Mouse (Mus musculus) erythroid progenitor cell, adult 5-6 weeks (primary cell): ENCODE data around the gene Erfe. TPM values are rescaled to one million over a fixed set of nuclear protein-coding genes. Genes with fewer than 3 reads are reported as not detected.

ENCODE experiments used
- ATAC-seq: replicated peaks from 2 replicates; pipeline ENCODE4 v1.8.0; 2016; ENCODE audit warnings: moderate number of reproducible peaks, mild to moderate bottlenecking, moderate TSS enrichment, inconsistent platforms; ENCODE audit not compliant: poor library complexity, low FRiP score, severe bottlenecking
- total RNA-seq, 2 experiments: library from RNA; stranded (forward) in 1 of 2; stranded (reverse) in 1 of 2; fragments of 150-400 nt in 1 of 2; fragments of 186-747, 209-891 nt in 1 of 2; gene quantifications; 2 replicates each; pipeline versions ENCODE4 v1.2.3 to v1.2.4; 2015 to 2017; ENCODE audit warnings: low replicate concordance in 2 of 2

Erfe gene
- total RNA-seq, 2 experiments from 2014 or later, result 3.1 to 5.4 TPM

DNA sequence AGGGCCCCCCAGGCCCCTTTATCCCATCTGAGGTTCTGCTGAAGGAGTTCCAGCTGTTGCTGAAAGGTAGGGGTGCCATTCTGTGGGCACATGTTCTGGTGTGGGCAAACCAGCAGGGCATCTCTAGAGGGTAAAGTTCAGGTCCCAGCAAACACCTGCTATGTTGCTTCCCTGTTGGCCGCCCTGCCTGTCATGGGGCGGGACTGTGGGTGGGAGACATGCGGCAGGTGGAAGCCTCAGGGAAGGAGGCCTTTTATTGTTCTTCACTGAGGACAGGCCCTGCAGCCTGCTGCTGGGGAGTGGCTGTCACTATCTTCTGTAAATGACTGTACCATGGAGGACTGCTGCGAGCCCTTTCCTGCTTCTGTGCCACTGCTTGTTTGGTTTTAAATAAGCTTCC, 3.2 kb downstream of the Erfe start:
- no peak for ATAC-seq

DNA sequence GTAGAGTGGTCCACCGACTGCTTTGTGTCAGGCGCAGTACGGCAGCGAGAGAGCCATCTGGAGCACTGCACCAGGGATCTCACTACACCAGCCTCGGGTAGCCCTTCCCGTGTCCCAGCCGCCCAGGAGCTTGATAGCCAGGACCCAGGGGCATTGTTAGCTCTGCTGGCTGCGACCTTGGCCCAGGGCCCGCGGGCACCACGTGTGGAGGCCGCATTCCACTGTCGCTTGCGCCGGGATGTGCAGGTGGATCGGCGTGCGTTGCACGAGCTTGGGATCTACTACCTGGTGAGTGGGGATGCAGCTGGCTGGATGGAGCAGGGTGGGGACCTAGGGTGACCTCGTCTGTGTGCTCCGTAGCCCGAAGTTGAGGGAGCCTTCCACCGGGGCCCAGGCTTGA, 3.8 kb downstream of the Erfe start:
- no peak for ATAC-seq

DNA sequence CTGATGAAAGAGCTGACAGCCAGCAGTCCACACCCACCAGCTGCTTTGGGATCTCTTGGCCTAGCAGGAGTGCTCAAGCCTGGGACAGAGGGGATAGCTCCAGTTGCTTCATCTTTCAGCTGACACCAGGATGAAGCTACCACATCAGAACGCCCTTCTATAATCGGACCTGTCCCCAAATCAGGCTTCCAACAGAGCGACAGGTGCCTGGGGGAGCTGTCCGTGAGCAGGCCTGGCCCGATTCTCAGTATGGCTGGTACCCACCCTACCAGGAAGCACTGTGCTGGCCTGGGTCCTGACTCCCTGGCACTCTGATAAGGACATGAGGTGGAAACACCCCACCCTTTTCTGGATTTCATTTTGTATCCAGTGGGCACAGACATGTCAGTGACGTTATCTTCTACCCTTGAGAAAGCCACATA, 7.2 kb downstream of the Erfe start:
- ATAC-seq, result peak; percentile 75

DNA sequence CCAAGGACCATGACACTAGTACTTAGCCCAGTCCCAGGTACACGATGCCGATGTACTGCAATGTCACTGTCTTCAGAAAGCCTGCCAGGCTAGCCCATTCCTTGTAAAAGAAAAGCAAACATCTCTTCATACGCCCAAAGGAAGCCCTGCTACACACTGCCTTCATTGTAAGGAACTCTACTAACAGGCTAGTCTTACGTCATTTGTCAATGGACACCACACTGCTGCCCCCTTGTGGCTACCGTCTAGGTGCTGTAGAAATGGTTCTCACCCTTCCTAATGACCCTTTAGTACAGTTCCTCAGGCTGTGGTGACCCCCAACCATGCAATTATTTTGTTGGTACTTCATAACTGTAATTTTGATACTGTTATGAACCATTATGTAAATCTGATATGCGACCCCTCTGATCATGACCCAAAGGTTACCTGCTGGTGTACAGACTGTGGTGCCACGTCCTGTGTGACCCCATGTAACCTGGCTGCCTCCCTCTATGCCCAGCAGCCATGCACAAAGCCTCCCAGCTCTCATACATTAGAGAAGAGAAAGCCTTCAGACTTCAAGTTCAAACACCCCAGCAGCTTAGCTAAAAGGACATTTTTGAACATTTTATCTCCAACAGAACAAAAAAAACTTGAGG, 14.3 kb downstream of the Erfe start:
- ATAC-seq, result peak; percentile 82

DNA sequence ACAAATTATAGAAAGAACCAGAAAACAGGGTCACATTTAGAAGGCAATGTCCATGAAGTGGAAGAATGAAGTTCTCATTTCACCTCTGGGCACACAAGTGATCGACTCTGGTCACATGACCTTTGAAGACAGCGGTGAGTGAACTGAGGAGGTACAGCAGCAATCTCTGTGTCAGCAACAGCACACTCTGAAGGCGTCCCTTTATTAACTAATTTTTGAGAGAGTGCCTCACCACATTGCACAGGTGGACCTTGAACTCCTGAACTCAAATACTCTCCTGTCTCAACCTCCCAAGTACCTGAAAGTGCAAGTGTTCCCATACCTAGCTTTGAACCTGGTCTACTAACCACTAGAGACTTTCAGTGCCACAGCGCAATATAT, 14.9 kb downstream of the Erfe start:
- no peak for ATAC-seq

DNA sequence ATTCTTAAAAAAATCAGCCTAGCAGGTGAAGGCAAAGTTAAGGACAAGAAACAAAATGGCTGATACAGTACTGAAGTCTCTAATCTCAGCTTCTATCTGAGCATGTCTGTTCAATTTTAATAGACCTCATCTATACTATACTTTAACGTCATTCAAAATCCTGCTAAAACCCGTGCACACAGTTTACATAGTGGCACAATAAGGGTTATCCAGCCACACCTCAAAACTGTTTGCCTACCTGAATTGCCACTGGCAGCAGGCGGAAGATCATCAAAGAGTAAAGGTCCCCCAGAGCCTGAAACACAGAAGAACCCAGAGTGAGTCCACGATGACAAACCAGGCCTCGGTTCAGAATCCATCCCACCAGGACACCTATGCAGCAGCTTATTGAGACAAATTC, 24.1 kb downstream of the Erfe start:
- no peak for ATAC-seq

DNA sequence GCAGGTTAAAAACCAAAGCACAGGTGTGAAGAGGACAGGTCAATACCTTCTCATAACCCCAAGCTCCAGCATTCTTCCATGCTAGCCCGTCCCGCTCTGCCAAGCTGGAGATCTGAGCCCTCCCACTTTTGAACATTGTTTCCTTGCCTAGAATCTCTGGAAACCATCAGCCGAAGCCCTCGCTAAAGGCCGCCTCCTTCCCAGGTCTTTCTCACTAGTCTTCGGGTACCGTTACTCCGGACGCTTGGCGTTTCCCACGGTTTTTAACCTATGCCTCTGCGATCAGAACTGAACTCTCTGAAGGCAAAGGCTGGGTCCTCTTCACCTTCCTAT, 31.7 kb downstream of the Erfe start:
- ATAC-seq, result peak; percentile 30; the same call in 1 of the 2 replicates

DNA sequence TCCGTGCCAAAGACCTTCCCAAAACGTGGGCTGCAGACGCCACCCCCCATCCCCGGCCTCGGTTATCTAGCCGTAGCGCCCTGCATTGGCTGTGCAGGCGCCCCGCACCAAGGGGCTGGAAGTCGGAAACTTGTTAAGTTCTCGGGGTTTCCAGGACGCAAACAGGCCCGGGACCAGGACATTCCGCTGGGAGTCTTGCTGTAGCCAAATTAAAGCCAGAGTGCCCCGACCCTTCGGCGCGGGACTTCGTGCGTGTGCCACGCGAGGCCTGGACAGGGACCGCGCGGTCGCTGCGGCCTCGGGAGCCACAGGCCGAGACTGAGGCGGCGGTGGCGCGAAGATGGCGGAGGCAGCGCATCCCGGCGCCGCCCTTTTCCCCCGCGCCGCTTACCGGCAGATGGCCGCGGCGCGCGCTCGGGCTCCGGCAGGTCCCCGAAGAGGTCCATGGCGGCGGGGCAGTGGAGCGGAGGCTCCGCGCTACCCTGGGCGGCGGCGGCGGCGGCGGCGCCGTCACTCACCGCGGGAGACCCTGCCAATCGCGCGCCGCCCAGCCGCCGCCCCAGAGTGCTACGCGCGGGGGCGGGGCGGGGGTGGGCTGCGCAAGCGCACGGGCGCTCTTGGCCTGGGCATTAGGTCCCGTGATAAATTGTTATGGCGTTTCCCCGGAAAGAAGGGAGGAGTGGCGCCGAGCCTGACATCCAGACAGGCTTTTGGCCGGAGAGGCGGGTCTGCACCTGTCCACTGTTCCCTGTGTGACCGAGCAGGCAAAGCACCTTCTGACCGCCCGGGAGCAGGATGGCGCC, 32.2 kb downstream of the Erfe start, which contains the start of gene Ilkap:
Gene Ilkap (minus strand): TSS at position 556 of the 803 bp plus-strand sequence.
- peak; percentile 88 for ATAC-seq

DNA sequence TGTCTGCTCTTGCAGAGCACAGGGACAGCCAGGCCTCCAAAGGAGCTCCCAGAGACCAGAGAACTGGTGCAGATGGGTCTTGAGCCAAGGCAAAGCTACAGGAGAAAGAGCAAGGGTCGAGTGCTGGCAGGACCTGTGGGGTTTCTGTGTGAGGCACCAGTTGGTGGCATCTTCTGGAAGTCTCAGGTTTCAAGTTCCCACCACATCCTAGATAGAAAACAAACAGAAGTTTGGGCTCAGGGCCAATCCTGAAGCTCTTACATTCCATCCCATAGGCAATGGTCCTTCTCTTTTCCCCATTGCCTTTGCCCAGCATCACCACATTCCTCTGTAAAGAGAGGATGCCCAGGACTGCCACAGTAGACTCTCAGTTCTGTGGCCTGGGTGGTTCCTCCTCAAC, 38.7 kb downstream of the Erfe start:
- no peak for ATAC-seq

DNA sequence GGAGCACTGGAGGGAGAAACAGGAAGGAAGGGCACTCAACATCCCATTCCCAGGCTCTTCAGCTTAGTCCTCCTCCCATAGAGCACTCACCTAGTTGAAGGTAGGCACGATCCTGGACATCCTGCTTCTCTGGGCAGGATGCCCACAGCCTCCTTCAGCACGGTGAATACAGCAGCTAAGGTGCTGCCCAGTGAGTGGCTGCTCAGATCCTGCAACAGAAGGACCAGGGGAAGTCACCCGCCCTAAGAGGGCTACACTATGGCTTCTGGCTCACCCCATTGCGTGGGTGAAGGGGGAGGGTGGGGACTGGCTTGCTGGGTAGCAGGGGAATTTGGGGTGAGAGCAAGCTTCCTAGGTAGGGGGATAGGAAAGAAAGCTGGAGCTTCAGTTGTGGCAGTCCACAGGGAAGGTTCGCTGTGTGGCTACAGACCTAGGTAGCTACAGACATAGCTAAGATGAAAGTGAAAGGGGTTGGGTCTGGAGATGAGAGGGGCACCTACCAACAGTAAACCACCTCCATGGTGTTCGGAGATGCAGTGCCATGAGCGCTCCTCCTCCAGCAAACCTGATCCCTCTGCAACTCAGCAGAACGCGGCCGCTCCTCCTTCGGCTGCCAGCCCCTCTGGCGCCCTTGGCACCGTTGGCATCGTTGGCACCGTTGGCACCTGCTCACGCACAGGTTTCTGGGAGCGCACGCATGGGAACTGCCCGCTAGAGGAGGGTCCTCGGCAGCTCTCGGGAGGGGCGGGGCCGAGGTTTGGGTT, 39.4 kb downstream of the Erfe start:
- ATAC-seq, result no peak

DNA sequence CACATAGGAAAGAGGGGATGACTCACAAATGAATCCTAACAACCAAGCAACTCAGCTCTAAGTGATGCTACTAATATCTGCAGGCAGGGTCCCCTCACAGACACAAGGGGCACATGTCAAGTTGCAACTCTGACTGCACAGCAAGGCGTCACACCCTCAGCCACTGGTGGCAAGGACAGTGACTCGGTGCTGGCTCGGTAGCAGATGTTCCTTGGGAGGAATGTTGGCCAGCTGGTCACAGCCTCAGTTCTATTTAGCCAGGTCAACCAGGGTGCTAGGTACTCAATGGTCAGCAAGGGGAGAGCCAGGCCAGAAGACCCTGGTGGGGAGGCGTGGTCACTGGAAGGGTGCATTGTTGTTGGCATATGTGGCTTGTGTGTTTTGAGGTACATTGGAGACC, 41.6 kb downstream of the Erfe start:
- ATAC-seq, result no peak

DNA sequence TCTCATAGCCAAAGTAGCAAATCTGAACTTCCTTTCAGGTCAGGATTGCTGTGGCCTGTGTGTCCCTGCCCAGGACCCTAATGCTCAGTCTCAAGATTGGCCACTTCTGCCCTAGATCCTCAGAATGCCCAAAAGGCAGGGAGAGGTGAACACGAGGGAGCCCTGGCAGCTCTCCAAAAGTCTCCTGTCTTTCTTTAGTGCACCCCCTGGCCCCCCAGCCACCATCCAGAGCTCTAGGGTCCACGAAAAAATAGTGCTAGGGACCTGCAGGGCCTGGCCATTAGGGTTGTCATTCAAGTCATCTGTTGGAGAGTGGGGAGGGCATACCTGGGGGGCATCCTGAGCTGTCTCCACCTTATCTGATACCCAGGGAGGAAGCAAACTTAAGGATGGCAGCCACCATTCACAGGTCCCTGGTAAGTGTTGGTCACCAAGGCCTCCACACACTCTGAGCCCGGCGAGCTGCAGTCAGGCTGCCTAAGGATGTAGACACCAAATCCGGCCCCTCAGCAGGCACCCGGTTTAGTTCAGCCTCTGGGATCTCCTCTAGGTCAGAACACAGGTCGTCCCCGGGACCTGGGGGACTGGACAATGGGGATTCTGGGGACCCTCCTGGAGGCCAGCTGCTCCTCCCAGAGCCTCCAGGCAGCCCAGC, 45.5 kb downstream of the Erfe start:
- no peak for ATAC-seq

DNA sequence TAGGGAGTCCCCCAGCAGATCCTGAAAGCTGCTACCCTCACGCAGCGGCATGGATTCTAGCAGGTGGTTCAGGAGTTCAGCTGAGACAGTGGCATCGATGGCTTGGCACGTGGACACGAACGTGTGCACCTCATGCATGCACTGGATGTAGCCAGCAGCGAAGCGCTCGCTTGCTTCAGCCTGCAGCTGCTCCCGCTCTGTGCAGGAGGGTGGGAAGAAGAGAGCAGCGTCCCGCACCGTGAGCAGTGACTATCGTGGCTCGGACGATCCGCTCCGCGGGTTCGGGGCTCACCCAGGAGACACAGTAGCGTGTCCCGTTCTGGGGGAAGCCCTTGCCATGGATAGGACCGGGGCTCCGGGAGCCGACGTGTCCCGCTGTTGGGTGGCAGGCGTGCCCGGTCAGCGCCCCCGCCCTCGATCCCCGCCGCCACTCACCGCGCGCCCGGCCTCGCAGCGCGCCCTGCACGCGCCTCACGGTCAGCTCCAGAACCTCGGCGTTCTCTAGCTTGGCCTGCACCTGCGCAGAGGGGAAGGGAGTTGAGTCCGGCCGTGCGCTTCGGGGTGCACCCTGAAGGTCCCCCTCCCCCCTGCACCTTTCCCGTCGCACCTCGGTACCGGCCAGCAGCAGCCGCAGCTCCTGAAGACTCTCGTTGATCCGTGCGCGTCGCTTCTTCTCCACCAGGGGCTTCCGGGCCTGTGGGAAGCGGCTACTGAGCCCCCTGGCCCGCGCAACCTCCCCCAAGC, 46.2 kb downstream of the Erfe start:
- no peak for ATAC-seq

DNA sequence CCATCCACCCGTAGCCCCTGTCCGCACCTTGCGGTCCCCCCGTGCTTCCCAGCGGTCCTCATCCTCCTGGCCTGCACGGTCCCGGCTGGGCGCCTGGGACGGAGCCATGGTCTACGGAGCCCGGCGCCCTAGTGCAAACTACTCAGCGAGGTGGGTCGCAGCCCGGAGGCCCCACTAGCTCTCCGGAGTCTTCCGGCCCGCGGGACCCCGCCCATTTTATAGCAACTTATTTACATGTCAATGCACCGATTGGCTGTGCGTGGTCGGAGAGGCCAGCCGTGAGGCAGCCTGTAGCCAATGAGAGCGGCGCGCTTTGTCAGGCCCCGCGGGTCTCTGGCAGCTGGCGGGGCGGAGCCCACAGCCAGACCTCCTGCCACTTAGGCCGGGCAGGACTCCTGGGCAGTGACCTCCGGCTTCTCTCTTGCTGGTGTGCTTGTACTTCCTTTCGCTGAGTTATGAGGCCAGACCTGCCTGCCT, 46.8 kb downstream of the Erfe start:
- ATAC-seq, result peak; percentile 92

DNA sequence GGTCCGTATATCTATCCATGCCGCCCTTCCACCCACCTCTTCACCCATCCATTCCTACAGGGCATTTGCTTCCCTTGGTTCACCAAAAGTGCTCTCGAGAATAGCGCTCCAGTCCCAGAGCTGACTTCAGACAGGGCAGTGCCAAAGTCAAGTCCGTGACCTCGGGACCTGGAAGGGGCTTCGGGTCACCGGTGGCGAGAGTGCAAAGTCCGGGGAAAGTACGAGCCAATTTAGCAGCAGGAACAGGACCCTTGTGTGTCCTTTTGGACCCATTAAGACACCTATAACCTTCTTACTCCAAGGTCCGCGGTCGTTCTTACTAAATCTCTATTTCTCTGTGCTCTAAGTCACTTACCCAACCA, 47.3 kb downstream of the Erfe start:
- ATAC-seq, result peak; percentile 47; the same call in 1 of the 2 replicates

DNA sequence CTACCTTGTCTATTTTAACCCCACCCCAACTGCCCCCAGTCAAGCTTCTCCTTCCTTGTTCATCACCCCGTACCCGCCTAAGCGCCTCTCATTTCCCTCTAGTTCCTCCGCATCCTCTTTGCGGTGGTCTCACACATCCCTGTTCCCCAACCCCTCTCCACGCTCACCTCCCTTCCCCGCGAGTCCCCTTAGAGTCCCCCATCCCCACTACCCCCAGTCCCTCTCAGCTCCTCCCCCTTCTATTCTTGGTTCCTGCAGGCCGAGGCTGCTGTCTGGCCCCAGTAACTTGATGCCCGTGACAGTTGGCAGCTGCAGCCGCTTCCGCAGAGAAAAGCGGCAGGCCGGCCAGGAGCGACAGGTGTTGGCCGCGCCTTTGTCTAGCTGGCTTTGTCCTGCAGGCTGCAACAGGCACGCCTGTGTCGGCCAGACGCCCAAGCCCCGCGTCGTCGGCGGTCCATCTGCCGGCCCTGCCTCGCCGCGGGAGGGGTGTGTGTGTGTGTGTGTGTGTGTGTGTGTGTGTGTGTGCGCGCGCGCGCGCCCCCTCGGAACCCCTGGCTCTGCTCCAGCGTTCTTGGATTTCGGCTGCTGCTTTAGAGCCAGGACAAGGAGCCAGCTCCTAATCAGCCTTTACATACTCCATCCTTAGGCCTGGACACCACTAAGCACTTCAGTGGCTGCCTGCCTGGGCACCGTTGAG, 47.8 kb downstream of the Erfe start, which contains the start of gene Hes6:
Gene Hes6 (minus strand): TSS at position 141 of the 697 bp plus-strand sequence.
- ATAC-seq, result no peak

DNA sequence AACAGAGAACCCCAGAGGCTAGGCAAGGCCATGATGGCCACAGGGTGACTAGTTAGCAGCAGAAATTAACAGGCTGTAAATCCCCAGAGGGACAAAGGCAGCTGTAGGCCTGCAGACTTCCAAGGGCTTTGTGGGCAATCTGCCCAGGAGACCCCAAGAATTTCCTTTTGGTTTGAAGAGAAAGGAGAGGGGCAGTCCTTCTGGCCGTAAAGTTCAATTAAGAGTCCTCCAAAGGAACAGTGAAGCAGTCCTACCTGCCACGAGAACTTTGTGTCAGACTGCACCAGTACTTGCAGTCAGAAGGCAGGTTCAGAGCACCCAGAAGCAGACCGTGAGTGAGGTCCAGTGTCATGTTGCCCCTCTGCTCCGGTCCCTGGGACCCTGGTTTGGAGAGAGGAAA, 48.7 kb downstream of the Erfe start:
- no peak for ATAC-seq

DNA sequence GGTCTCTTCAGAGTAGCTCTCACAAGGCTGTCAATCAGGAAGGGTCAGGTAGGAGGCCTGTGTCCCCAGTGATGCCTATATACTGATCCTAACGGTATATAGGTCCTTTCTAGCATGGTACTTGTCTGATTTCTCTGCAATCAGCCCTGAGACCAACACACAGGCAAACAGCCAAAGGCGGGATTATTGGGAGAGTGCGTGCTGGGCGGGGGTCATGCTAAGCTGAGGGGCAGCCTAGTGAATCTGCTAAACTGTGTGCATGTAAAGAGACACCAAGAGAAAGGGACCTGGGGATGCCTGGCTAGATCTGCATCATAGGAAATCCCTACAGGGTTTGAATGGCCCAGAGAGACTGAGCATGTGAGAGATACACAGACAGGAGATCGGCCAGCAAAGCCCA, 49.1 kb downstream of the Erfe start:
- no peak for ATAC-seq

DNA sequence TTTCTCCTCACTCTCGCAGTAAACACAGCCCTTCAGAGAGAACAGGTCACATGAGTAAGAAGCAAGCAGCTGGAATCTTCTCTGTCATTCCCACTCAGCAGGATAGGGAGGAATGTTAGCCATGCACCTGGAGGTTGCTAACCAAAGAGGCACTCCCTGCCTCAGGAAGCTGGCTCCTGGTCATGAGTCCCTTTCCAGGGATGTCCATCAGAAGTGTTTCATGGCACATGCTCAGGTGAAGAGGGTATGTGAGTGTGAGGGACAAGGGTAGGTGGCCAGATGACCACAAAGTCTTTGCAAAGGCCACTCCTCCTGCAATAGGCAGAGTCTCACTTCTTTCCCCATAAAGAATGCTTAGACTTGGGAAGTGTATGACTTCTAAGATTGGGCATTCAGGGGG, 51.8 kb downstream of the Erfe start:
- no peak for ATAC-seq
